Mouse (Mus musculus): ENCODE data around the gene Pth2r.

DNA sequence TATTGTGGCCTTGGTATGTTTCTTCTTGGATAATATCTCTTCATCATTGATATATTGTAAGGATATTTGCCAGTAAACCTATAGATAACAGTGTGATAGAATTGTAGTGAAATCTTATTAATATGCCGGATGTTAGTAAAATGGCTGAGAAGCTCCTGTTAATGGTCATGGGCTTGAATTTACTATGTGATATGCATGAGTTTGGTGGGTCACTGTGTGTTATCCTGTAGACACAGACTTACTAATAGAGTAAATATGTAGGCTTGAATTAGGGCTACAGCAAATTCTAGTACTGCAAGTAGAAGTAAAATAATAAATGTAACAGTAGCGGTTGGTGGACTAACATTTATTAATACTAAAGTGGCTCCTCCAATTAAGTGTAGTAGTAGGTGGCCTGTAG, 139.1 kb downstream of the Pth2r start:
- no peak for TF ChIP-seq POLR2A (IDR thresholded peaks at IDR 0.05; ENCODE audit: borderline replicate concordance, control insufficient read depth, low read depth, low read length)
- TF ChIP-seq CTCF (IDR thresholded peaks at IDR 0.05; ENCODE audit: control insufficient read depth, insufficient read depth, low read length): no peak
